Mouse (Mus musculus): ENCODE results near the gene Usp35.

- TF ChIP-seq POLR2A (IDR thresholded peaks at IDR 0.05; ENCODE audit: borderline replicate concordance, control insufficient read depth, low read depth, low read length) (no peak), CTCF (IDR thresholded peaks at IDR 0.05; ENCODE audit: control insufficient read depth, insufficient read depth, low read length) (no peak)
Measured at GRCm38 (mm10) chr7:97350891-97351290, 19.1 kb upstream of the Usp35 start.
